Mouse (Mus musculus): ENCODE results near the gene Sept5. TPM values are rescaled to one million over a fixed set of nuclear protein-coding genes. Genes with fewer than 3 reads are reported as not detected.

Gene Sept5
- total RNA-seq (2023), result not detected

DNA sequence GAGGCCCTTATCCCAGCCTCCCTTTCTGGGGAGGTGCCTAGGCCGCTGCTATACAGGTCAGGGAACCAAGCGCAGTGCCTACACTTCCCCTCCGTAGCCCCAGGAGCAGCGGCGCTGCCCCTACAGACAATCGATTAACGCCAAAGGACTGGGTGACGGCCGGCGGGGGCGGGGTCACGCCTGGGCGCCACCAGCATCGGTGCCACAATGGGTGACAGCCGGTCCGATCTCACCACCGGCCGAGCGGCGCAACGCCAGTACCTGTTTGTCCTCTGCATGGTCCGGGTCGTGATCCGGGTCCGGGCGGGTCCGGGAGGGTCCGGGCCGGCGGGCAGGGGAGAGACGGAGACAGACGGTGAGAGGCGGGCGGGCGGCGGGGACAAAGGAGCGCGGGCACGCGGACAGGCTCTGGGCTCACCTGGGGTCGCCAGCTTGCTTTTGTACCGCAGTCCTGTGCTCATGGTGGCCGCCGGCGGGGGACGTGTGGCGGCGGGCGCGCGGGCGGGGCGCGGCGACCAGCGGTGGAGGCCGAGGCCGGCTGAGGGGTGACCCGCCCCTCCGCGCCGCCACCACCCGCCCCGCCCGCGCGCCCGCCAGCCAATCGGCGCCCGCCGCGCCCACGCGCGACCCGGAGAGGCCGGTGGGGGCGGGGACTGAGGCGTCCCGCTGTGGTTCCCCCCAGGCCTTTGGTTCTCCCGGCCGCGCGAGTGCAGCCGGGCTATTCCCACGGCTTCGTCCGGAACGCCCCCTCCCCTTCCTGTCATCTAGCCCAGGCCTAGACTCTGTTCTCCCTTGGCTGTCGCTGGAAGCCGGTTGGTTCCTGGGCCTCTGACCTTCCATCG is at the start of gene Sept5:
TSS of gene Sept5 (minus strand) at position 565 of the 842 bp plus-strand sequence.

DNA sequence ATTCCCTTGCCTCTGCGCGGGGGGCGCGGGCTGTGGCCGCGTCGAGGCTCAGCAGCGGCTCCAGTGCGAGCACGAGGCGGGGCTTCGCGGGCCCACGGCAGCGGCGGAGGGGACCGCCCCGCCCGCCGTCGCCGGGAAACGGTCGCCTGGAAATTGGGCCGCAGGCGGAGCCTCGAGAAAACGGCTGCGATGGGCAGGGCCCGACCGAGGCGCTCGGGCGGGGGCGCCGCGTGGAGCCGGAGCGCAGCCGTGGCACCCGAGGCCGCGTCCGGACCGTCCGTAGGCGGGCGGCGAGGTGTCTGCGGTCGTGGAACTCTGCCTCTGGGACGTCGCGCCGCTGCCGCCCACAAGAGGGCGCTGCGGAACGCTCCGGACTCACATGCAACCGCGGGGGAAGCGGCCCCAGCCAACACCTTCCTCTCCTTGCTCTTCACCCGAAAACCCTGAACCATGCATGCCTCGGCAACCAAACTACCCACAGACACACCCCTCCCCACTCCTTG is 3.3 kb downstream of the Sept5 start, which contains the start of gene Gm49601:
TSS of gene Gm49601 (minus strand) at position 52 of the 503 bp plus-strand sequence.

DNA sequence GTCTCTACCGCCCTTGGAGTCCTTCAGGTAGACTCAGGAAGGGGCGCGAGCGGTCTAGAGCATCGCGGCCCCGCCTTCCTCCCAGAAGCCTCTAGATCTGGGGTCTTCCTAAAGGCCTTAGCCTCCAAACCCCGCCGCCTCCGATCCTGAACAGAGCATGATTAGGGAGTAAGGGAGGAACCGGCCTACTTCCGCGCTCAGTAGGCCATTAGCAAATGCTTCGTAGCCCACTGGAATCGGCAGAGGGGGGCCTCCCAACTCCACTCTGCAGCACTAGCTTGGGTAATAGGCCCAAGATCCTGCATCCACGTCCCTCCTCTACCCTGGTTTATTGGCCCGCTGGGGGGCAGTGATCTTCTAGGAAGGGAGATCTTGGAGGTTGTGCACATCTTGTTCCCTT is 7.7 kb downstream of the Sept5 start, which contains the start of gene Gp1bb:
TSS of gene Gp1bb (minus strand) at position 385 of the 400 bp plus-strand sequence.

DNA sequence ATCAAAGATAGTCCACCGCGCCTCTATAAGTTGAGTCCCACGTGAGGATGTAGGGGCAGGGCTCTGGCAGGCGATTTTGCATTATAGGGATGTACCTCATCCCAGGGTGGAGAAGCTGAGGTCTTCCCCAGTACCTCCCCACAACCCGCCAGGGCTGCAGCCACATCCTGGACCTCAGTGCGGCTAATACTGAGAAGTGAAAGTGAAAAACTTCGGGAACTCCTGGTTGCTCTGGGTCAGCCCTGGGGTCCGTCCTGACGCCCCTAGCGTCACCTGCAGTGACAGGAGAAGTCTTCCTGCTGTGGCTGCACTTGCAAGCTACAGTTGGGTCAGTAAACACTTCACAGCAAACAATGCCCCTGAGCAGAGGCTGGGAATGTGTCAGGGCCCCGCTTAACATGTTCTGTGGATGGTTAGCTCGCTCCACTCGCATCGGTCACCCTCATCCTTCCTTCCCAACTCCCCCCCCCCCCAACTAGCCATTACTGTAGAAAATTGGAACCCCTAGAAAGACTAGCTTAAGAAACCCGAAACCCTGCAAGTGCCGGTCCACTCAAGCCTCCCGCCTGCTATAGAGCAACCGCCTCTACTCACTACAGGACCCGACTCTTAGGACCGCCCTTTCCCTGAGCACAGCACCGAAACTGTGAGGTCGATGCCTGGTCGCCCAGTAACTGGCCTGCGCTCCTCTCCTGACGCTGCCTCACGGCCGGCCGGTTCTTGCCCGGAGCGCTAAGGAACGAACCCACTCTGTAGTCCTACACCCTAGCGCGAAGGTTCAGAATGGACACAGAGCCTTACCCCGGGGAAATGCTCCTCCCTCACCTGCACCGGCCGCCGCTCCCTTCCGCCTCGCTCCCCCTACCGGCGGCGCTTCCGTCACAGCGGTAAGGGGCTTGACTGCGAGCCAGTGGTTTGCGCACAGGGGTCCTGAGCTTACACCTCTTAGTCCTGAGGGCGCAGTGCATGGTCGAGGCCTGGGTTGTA is 39.7 kb downstream of the Sept5 start, which contains the start of gene Tbx1:
TSS of gene Tbx1 (minus strand) at position 868 of the 987 bp plus-strand sequence.

Other genes with a start within 250 kb of the Sept5 start
- gene Txnrd2, start 203.6 kb downstream of the Sept5 start, total RNA-seq (2023), result 10 to 100 TPM; 15.9 to 16.8 TPM
- 10 to 100 TPM; 17.4 to 19.5 TPM for gene Comt, start 203.1 kb downstream of the Sept5 start, total RNA-seq (2023)
- gene Gnb1l, start 131.2 kb downstream of the Sept5 start, total RNA-seq (2023), result 1 to 10 TPM; 6.6 to 8.2 TPM
- gene Rtl10, start 131.1 kb downstream of the Sept5 start, total RNA-seq (2023), result 10 to 100 TPM in 1 of 2 experiments, 1 to 10 TPM in 1; 9.7 to 10.7 TPM
- gene Tbx1, start 39.3 kb downstream of the Sept5 start, total RNA-seq (2023), result not detected
- not detected for gene Gp1bb, start 7.6 kb downstream of the Sept5 start, total RNA-seq (2023)
- not detected for gene Gm49601, start 3.5 kb downstream of the Sept5 start, total RNA-seq (2023)
- not detected for gene Cldn5, start 146.9 kb upstream of the Sept5 start, total RNA-seq (2023)
- 100 to 1,000 TPM; 107 to 108 TPM for gene Ufd1, start 181.8 kb upstream of the Sept5 start, total RNA-seq (2023)
- gene Cdc45, start 182.0 kb upstream of the Sept5 start, total RNA-seq (2023), result 1 to 10 TPM; 4.5 to 5.5 TPM
- 10 to 100 TPM; 41.9 to 44.5 TPM for gene 2510002D24Rik, start 206.6 kb upstream of the Sept5 start, total RNA-seq (2023)
- gene Gm28539, start 206.6 kb upstream of the Sept5 start, total RNA-seq (2023), result 1 to 10 TPM in 1 of 2 experiments, not detected in 1; 7.5 TPM
- gene Mrpl40, start 246.9 kb upstream of the Sept5 start, total RNA-seq (2023), result 10 to 100 TPM; 37.3 to 38.1 TPM
- 10 to 100 TPM; 76.4 to 80.0 TPM for gene Hira, start 247.1 kb upstream of the Sept5 start, total RNA-seq (2023)